Mouse (Mus musculus) gastrocnemius, postnatal 4 days (tissue): ENCODE measurements around the gene Obp2a. TPM values are rescaled to one million over a fixed set of nuclear protein-coding genes. Genes with fewer than 3 reads are reported as not detected.
"Not testable (repeated sequence)": the region's sequence is repeated elsewhere in the genome, so short reads cannot be mapped to it uniquely, and the experiment has no call there.

Experiments used
- DNase-seq, 2 experiments: peaks; one replicate each; pipeline ENCODE4 v3.0.0; 2021 to 2022; ENCODE audit warnings: low spot score in 2 of 2, mixed read lengths in 2 of 2
- long read RNA-seq, 2 experiments: library from polyadenylated mRNA; stranded (forward); transcript quantifications; one replicate each; pipeline ENCODE4 v2.0.0; 2021
- total RNA-seq, 2 experiments: library from RNA; stranded (reverse); gene quantifications; 2 replicates each; pipeline ENCODE4 v1.2.3; 2021

The Obp2a gene
- not detected for total RNA-seq
- long read RNA-seq, experiment 1 = 0 reads
- long read RNA-seq, experiment 2 = 0 reads

GRCm38 (mm10) chr2:25699743-25700142 lies at the start of gene Obp2a:
Gene Obp2a, plus strand, starts transcription at chr2:25700043.
- DNase-seq = not testable (repeated sequence)

- no peak for DNase-seq
These were observed 46.9 kb upstream of the Obp2a start, which contains the start of gene Lcn8 for GRCm38 (mm10) chr2:25652902-25653301. Gene Lcn8, plus strand, starts transcription at chr2:25653120.

GRCm38 (mm10) chr2:25654502-25654901 lies 45.3 kb upstream of the Obp2a start:
- no peak for DNase-seq

GRCm38 (mm10) chr2:25656691-25657090 lies 43.2 kb upstream of the Obp2a start:
- no peak for DNase-seq

GRCm38 (mm10) chr2:25657246-25657645 lies 42.6 kb upstream of the Obp2a start:
- DNase-seq = no peak

- no peak for DNase-seq
These were observed 42.2 kb upstream of the Obp2a start, which contains the start of gene Lcn5 for GRCm38 (mm10) chr2:25657652-25658051. Gene Lcn5, plus strand, starts transcription at chr2:25657952.

GRCm38 (mm10) chr2:25660279-25660678 lies 39.6 kb upstream of the Obp2a start:
- no peak for DNase-seq

GRCm38 (mm10) chr2:25661245-25661970 lies 38.4 kb upstream of the Obp2a start:
- DNase-seq = no peak

GRCm38 (mm10) chr2:25663511-25663910 lies 36.3 kb upstream of the Obp2a start:
- DNase-seq = peak in 1 of 2 experiments; percentile 38

- DNase-seq = no peak
These were observed 35.7 kb upstream of the Obp2a start for GRCm38 (mm10) chr2:25664125-25664524.

GRCm38 (mm10) chr2:25666516-25666915 lies 33.3 kb upstream of the Obp2a start:
- DNase-seq = no peak

GRCm38 (mm10) chr2:25676486-25676885 lies 23.4 kb upstream of the Obp2a start, which contains the start of gene Lcn6:
Gene Lcn6, plus strand, starts transcription at chr2:25676786.
- no peak for DNase-seq

- DNase-seq = no peak
These were observed 20.3 kb upstream of the Obp2a start for GRCm38 (mm10) chr2:25679559-25679958.

- DNase-seq = no peak
These were observed 17.4 kb upstream of the Obp2a start, which contains the start of gene Lcn10 for GRCm38 (mm10) chr2:25682426-25682825. Gene Lcn10, plus strand, starts transcription at chr2:25682726.

GRCm38 (mm10) chr2:25686941-25687340 lies 12.9 kb upstream of the Obp2a start:
- DNase-seq = no peak

GRCm38 (mm10) chr2:25694605-25695004 lies 5.2 kb upstream of the Obp2a start:
- DNase-seq = peak; percentile 55 to 69

- no peak for DNase-seq
These were observed 2.9 kb upstream of the Obp2a start for GRCm38 (mm10) chr2:25696951-25697350.

GRCm38 (mm10) chr2:25698696-25699095 lies 1.1 kb upstream of the Obp2a start:
- DNase-seq = no peak

- DNase-seq = no peak
These were observed 1.2 kb downstream of the Obp2a start for GRCm38 (mm10) chr2:25701001-25701400.

- DNase-seq = no peak
These were observed 3.9 kb downstream of the Obp2a start for GRCm38 (mm10) chr2:25703706-25704105.

GRCm38 (mm10) chr2:25706643-25707481 lies 7.0 kb downstream of the Obp2a start, which contains the start of gene Bmyc:
Gene Bmyc, plus strand, starts transcription at chr2:25706739.
- peak; percentile 40 to 77 for DNase-seq

- no peak for DNase-seq
These were observed 8.3 kb downstream of the Obp2a start for GRCm38 (mm10) chr2:25708121-25708520.
